Mouse (Mus musculus): ENCODE results near the gene Tex264.

Gene Tex264

GRCm38 (mm10) chr9:106685249-106686101, at the start of gene Tex264:
Tex264 (minus strand) TSS chr9:106685927.
- DNase-seq, result peak; percentile 88 to 90

- no peak for DNase-seq
Observed at GRCm38 (mm10) chr9:106733690-106734089, 48.0 kb upstream of the Tex264 start.

GRCm38 (mm10) chr9:106729416-106729815, 43.7 kb upstream of the Tex264 start:
- no peak for DNase-seq

GRCm38 (mm10) chr9:106726891-106727290, 41.2 kb upstream of the Tex264 start:
- no peak for DNase-seq

- no peak for DNase-seq
Observed at GRCm38 (mm10) chr9:106725435-106725834, 39.7 kb upstream of the Tex264 start.

GRCm38 (mm10) chr9:106724864-106725263, 39.1 kb upstream of the Tex264 start:
- no peak for DNase-seq

- DNase-seq, result no peak
Observed at GRCm38 (mm10) chr9:106716729-106717128, 31.0 kb upstream of the Tex264 start.

GRCm38 (mm10) chr9:106716232-106716631, 30.5 kb upstream of the Tex264 start:
- no peak for DNase-seq

GRCm38 (mm10) chr9:106712470-106712869, 26.7 kb upstream of the Tex264 start:
- no peak for DNase-seq

GRCm38 (mm10) chr9:106692973-106693481, 7.3 kb upstream of the Tex264 start:
- no peak for DNase-seq

GRCm38 (mm10) chr9:106688834-106689233, 3.1 kb upstream of the Tex264 start:
- DNase-seq, result no peak

- peak; percentile 79 to 80 for DNase-seq
Observed at GRCm38 (mm10) chr9:106686983-106687650, 1.4 kb upstream of the Tex264 start.

GRCm38 (mm10) chr9:106684918-106685248, 844 bp downstream of the Tex264 start:
- peak in 1 of 2 experiments; percentile 18 for DNase-seq

GRCm38 (mm10) chr9:106684093-106684872, 1.4 kb downstream of the Tex264 start:
- no peak for DNase-seq

GRCm38 (mm10) chr9:106681026-106681425, 4.7 kb downstream of the Tex264 start:
- no peak for DNase-seq

GRCm38 (mm10) chr9:106678242-106678641, 7.5 kb downstream of the Tex264 start:
- DNase-seq, result no peak

- DNase-seq, result no peak
Observed at GRCm38 (mm10) chr9:106677702-106678101, 8.0 kb downstream of the Tex264 start.

- no peak for DNase-seq
Observed at GRCm38 (mm10) chr9:106676571-106676970, 9.2 kb downstream of the Tex264 start.

- DNase-seq, result no peak
Observed at GRCm38 (mm10) chr9:106675965-106676364, 9.8 kb downstream of the Tex264 start.

- DNase-seq, result peak; percentile 82 to 89
Observed at GRCm38 (mm10) chr9:106675480-106675879, 10.2 kb downstream of the Tex264 start.

GRCm38 (mm10) chr9:106673860-106674259, 11.9 kb downstream of the Tex264 start:
- DNase-seq, result no peak

GRCm38 (mm10) chr9:106664856-106665255, 20.9 kb downstream of the Tex264 start:
- DNase-seq, result no peak

GRCm38 (mm10) chr9:106664433-106664832, 21.3 kb downstream of the Tex264 start:
- no peak for DNase-seq

Measured in cerebellum, adult 18-20 months (tissue).